Mouse (Mus musculus): Measurements from ENCODE around the gene Tubg2. TPM values are rescaled to one million over a fixed set of nuclear protein-coding genes. Genes with fewer than 3 reads are reported as not detected.
"Not testable (repeated sequence)": the region's sequence is repeated elsewhere in the genome, so short reads cannot be mapped to it uniquely, and the experiment has no call there.

Gene Tubg2
- polyA plus RNA-seq, 1 experiment from 2014 or later, result 2.3 TPM

- peaks cover 32% of the 10 kb centered on the region for H3K27me3 ChIP-seq (ENCODE audit: poor library complexity, severe bottlenecking)
- peak; percentile 67 for DNase-seq (ENCODE audit: extremely low spot score, low spot score)
- 25% methylated on average over 19 of the region's 19 CpGs for WGBS
- H3K4me1 ChIP-seq, result peaks cover 52% of the 10 kb centered on the region
- H3K4me3 ChIP-seq, result peak overlapping the region; percentile 43
- no peaks in the 10 kb centered on the region for H3K9me3 ChIP-seq
- peak overlapping the region; percentile 63 for H3K27ac ChIP-seq
- no peaks in the 10 kb centered on the region for H3K36me3 ChIP-seq (replicated peaks)
These were observed 12.1 kb upstream of the Tubg2 start for GRCm38 (mm10) chr11:101143338-101144225.

- Histone ChIP-seq H3K27me3 (ENCODE audit: poor library complexity, severe bottlenecking) (peaks cover 8% of the 10 kb centered on the region; the same call in 1 of the 2 replicates), H3K4me1 (peaks cover 36% of the 10 kb centered on the region), H3K9me3 (no peaks in the 10 kb centered on the region), H3K36me3 (replicated peaks) (no peaks in the 10 kb centered on the region), H3K27ac (no peak overlapping the region), H3K4me3 (no peak overlapping the region)
- DNase-seq (ENCODE audit: extremely low spot score, low spot score), result peak; percentile 57
- 13% methylated on average over 10 of the region's 10 CpGs for WGBS
These were observed 9.3 kb upstream of the Tubg2 start for GRCm38 (mm10) chr11:101146377-101146776.

GRCm38 (mm10) chr11:101148751-101149150, 7.0 kb upstream of the Tubg2 start:
- H3K27ac ChIP-seq, result peak overlapping the region; percentile 45
- no peaks in the 10 kb centered on the region for H3K36me3 ChIP-seq (replicated peaks)
- H3K4me1 ChIP-seq, result peaks cover 24% of the 10 kb centered on the region
- DNase-seq (ENCODE audit: extremely low spot score, low spot score), result no peak
- no peaks in the 10 kb centered on the region for H3K27me3 ChIP-seq (ENCODE audit: poor library complexity, severe bottlenecking)
- 77% methylated on average over 10 of the region's 10 CpGs for WGBS
- no peak overlapping the region for H3K4me3 ChIP-seq
- no peaks in the 10 kb centered on the region for H3K9me3 ChIP-seq

GRCm38 (mm10) chr11:101149178-101150105, 6.3 kb upstream of the Tubg2 start:
- Histone ChIP-seq H3K4me1 (peaks cover 20% of the 10 kb centered on the region), H3K27ac (peak overlapping the region; percentile 45), H3K36me3 (replicated peaks) (no peaks in the 10 kb centered on the region), H3K4me3 (no peak overlapping the region), H3K27me3 (ENCODE audit: poor library complexity, severe bottlenecking) (no peaks in the 10 kb centered on the region), H3K9me3 (no peaks in the 10 kb centered on the region)
- DNase-seq (ENCODE audit: extremely low spot score, low spot score), result no peak
- 68% methylated on average over 9 of the region's 9 CpGs for WGBS

GRCm38 (mm10) chr11:101151063-101151462, 4.6 kb upstream of the Tubg2 start:
- peaks cover 30% of the 10 kb centered on the region for H3K4me1 ChIP-seq
- H3K36me3 ChIP-seq (replicated peaks), result no peaks in the 10 kb centered on the region
- H3K27ac ChIP-seq, result no peak overlapping the region
- no peaks in the 10 kb centered on the region for H3K9me3 ChIP-seq
- DNase-seq (ENCODE audit: extremely low spot score, low spot score), result no peak
- H3K4me3 ChIP-seq, result no peak overlapping the region
- 54% methylated on average over 2 of the region's 2 CpGs for WGBS
- H3K27me3 ChIP-seq (ENCODE audit: poor library complexity, severe bottlenecking), result peaks cover 15% of the 10 kb centered on the region

GRCm38 (mm10) chr11:101152825-101153224, 2.9 kb upstream of the Tubg2 start:
- Histone ChIP-seq H3K36me3 (replicated peaks) (no peaks in the 10 kb centered on the region), H3K4me1 (peaks cover 33% of the 10 kb centered on the region), H3K27me3 (ENCODE audit: poor library complexity, severe bottlenecking) (peaks cover 32% of the 10 kb centered on the region), H3K27ac (no peak overlapping the region), H3K4me3 (no peak overlapping the region), H3K9me3 (no peaks in the 10 kb centered on the region)
- WGBS, result 81% methylated on average over 1 of the region's 1 CpGs
- no peak for DNase-seq (ENCODE audit: extremely low spot score, low spot score)

- Histone ChIP-seq H3K9me3 (no peaks in the 10 kb centered on the region), H3K4me1 (peaks cover 22% of the 10 kb centered on the region), H3K27me3 (ENCODE audit: poor library complexity, severe bottlenecking) (peaks cover 36% of the 10 kb centered on the region)
These were observed 1.1 kb upstream of the Tubg2 start for GRCm38 (mm10) chr11:101154648-101155047.

GRCm38 (mm10) chr11:101155151-101155550, 556 bp upstream of the Tubg2 start:
- Histone ChIP-seq H3K36me3 (replicated peaks) (no peaks in the 10 kb centered on the region), H3K27ac (no peak overlapping the region), H3K27me3 (ENCODE audit: poor library complexity, severe bottlenecking) (peaks cover 36% of the 10 kb centered on the region), H3K4me1 (peaks cover 20% of the 10 kb centered on the region), H3K4me3 (no peak overlapping the region), H3K9me3 (no peaks in the 10 kb centered on the region)
- no peak for DNase-seq (ENCODE audit: extremely low spot score, low spot score)
- 73% methylated on average over 6 of the region's 6 CpGs for WGBS

More at GRCm38 (mm10) chr11:101154648-101155047, 1.1 kb upstream of the Tubg2 start:
- no peak for DNase-seq (ENCODE audit: extremely low spot score, low spot score)
- Histone ChIP-seq H3K27ac (no peak overlapping the region), H3K36me3 (replicated peaks) (no peaks in the 10 kb centered on the region), H3K4me3 (no peak overlapping the region)

- not testable (repeated sequence) for DNase-seq (ENCODE audit: extremely low spot score, low spot score); H3K4me3 ChIP-seq; H3K27ac ChIP-seq; H3K36me3 ChIP-seq (replicated peaks); H3K9me3 ChIP-seq
- WGBS, result 82% methylated on average over 10 of the region's 10 CpGs
- peaks cover 74% of the 10 kb centered on the region for H3K27me3 ChIP-seq (ENCODE audit: poor library complexity, severe bottlenecking)
- H3K4me1 ChIP-seq, result peaks cover 44% of the 10 kb centered on the region
These were observed 4.4 kb downstream of the Tubg2 start for GRCm38 (mm10) chr11:101160151-101160550.

- H3K27me3 ChIP-seq (ENCODE audit: poor library complexity, severe bottlenecking), result peaks cover 74% of the 10 kb centered on the region
- H3K27ac ChIP-seq; H3K4me3 ChIP-seq; H3K9me3 ChIP-seq; DNase-seq (ENCODE audit: extremely low spot score, low spot score); H3K36me3 ChIP-seq (replicated peaks): not testable (repeated sequence)
- WGBS, result 76% methylated on average over 8 of the region's 8 CpGs
- H3K4me1 ChIP-seq, result peaks cover 39% of the 10 kb centered on the region
These were observed 5.3 kb downstream of the Tubg2 start for GRCm38 (mm10) chr11:101160981-101161505.

GRCm38 (mm10) chr11:101161551-101161950, 5.8 kb downstream of the Tubg2 start:
- DNase-seq (ENCODE audit: extremely low spot score, low spot score), result no peak
- Histone ChIP-seq H3K27me3 (ENCODE audit: poor library complexity, severe bottlenecking) (peaks cover 74% of the 10 kb centered on the region), H3K4me3 (no peak overlapping the region), H3K36me3 (replicated peaks) (peaks cover 14% of the 10 kb centered on the region; the same call in 1 of the 2 replicates), H3K9me3 (no peaks in the 10 kb centered on the region), H3K27ac (no peak overlapping the region), H3K4me1 (peaks cover 37% of the 10 kb centered on the region)
- 87% methylated on average over 15 of the region's 15 CpGs for WGBS

- H3K27ac ChIP-seq, result no peak overlapping the region
- H3K9me3 ChIP-seq, result no peaks in the 10 kb centered on the region
- peaks cover 35% of the 10 kb centered on the region for H3K4me1 ChIP-seq
- no peak for DNase-seq (ENCODE audit: extremely low spot score, low spot score)
- peaks cover 20% of the 10 kb centered on the region for H3K36me3 ChIP-seq (replicated peaks)
- no peak overlapping the region for H3K4me3 ChIP-seq
- peaks cover 76% of the 10 kb centered on the region for H3K27me3 ChIP-seq (ENCODE audit: poor library complexity, severe bottlenecking)
- WGBS, result 55% methylated on average over 5 of the region's 5 CpGs
These were observed 6.6 kb downstream of the Tubg2 start for GRCm38 (mm10) chr11:101162301-101162700.

All from forebrain, embryonic 10.5 days (tissue).